Comparison of ENCODE assay signal across 8 mouse cellular contexts in the genomic region with DNA sequence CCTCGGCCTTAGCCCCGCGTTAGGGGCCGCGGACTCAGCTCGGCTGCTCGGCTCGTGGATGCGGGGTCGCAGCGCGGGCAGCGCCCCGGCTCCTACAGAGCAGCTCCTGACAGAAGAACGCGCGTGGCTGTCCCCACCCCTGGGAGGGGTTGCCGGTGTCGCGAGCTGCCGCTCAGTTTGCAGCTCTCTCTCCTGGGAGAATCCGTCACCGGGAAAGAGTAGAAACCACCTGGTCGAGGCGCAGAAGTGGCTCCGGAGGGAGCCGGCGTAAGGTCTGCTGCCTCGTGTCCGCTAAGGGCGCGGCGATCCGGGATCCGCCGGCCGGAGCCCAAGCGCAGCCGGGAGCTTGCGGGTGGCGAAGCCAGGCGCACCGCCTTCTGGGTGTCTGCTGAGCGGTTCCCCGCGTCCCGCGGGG. TPM values are rescaled to one million over a fixed set of nuclear protein-coding genes. Genes with fewer than 3 reads are reported as not detected.
DNase-seq lines count a peak whose midpoint lies in the region; ATAC-seq and TF ChIP-seq lines count a peak whose summit lies in the region.

No protein-coding gene starts in this region.

- no peak for TF ChIP-seq POLR2A in kidney, adult 2 months (IDR thresholded peaks at IDR 0.05; ENCODE audit: low read depth, low read length)
- TF ChIP-seq POLR2A in small intestine, adult 2 months (IDR thresholded peaks at IDR 0.05; ENCODE audit: low read depth, low read length): no peak

- no peaks in the 10 kb centered on the region for H3K27me3 ChIP-seq in kidney, adult 2 months (replicated peaks; ENCODE audit: control insufficient read depth, insufficient read depth, low read length)
- no peaks in the 10 kb centered on the region for H3K27me3 ChIP-seq in Patski
- no peaks in the 10 kb centered on the region for H3K27me3 ChIP-seq in forebrain, embryonic 15.5 days
- peaks cover 2% of the 10 kb centered on the region; the same call in 1 of the 2 replicates for H3K27me3 ChIP-seq in liver, embryonic 11.5 days (replicated peaks; ENCODE audit: control insufficient read depth, insufficient read depth, low read length)
- H3K27me3 ChIP-seq in small intestine, adult 2 months (ENCODE audit: control insufficient read depth, insufficient read depth, low read length): no peaks in the 10 kb centered on the region

- peak overlapping the region; percentile 86 for H3K9ac ChIP-seq in forebrain, embryonic 15.5 days (replicated peaks)
- peak overlapping the region; percentile 85 for H3K9ac ChIP-seq in liver, embryonic 11.5 days (ENCODE audit: low read depth, low read length)

- POLR2A ChIA-PET in Patski (lab: Charles Lee): interaction anchor here (0.6 to 0.7 kb wide), 2 partner anchors 52 to 514 kb away, joined by 3 read pairs; no protein-coding TSS in a partner anchor

- peak overlapping the region; percentile 96 for H3K4me2 ChIP-seq in forebrain, embryonic 15.5 days (replicated peaks)
- H3K4me2 ChIP-seq in liver, embryonic 11.5 days: peak overlapping the region; percentile 100

- no peaks in the 10 kb centered on the region; the same call in 1 of the 2 replicates for H3K4me1 ChIP-seq in kidney, adult 2 months (ENCODE audit: control insufficient read depth, insufficient read depth, low read length)
- H3K4me1 ChIP-seq in forebrain, embryonic 15.5 days: peaks cover 33% of the 10 kb centered on the region
- H3K4me1 ChIP-seq in liver, embryonic 11.5 days (replicated peaks; ENCODE audit: control insufficient read depth, insufficient read depth, low read length): peaks cover 9% of the 10 kb centered on the region
- no peaks in the 10 kb centered on the region for H3K4me1 ChIP-seq in small intestine, adult 2 months (ENCODE audit: control insufficient read depth, insufficient read depth, insufficient read length, low read length)

- under 1% methylated on average over 48 of the region's 48 CpGs for WGBS in kidney, adult 2 months
- under 1% methylated on average over 48 of the region's 48 CpGs for WGBS in forebrain, embryonic 15.5 days
- under 1% methylated on average over 48 of the region's 48 CpGs for WGBS in liver, embryonic 11.5 days
- under 1% methylated on average over 48 of the region's 48 CpGs for WGBS in small intestine, adult 2 months

- H3K4me3 ChIP-seq in kidney, adult 2 months (ENCODE audit: insufficient read depth, low read depth, low read length): peak overlapping the region; percentile 69
- H3K4me3 ChIP-seq in forebrain, embryonic 15.5 days: peak overlapping the region; percentile 80
- peak overlapping the region; percentile 82 for H3K4me3 ChIP-seq in liver, embryonic 11.5 days (ENCODE audit: low read depth, low read length)
- peak overlapping the region; percentile 90 for H3K4me3 ChIP-seq in small intestine, adult 2 months (ENCODE audit: low read depth, low read length)

- peak overlapping the region; percentile 54 for H3K27ac ChIP-seq in kidney, adult 2 months (ENCODE audit: insufficient read depth, low read depth, low read length)
- H3K27ac ChIP-seq in forebrain, embryonic 15.5 days (replicated peaks): peak overlapping the region; percentile 99
- peak overlapping the region; percentile 93; the same call in 1 of the 2 replicates for H3K27ac ChIP-seq in liver, embryonic 11.5 days (ENCODE audit: low read depth, low read length)
- H3K27ac ChIP-seq in small intestine, adult 2 months (ENCODE audit: insufficient read depth, low read depth, low read length): peak overlapping the region; percentile 62

- CTCF ChIA-PET in Patski (lab: Charles Lee): interaction anchor here (1.0 kb wide), 1 partner anchor 63 kb away, joined by 4 read pairs; no protein-coding TSS in a partner anchor

- in situ Hi-C loops in Patski (cut with MboI; ENCODE audit: low pct_unique_long_range_greater_than_20kb): loop anchor here (5.0 kb wide), 1 partner anchor 75 kb away; no protein-coding TSS in a partner anchor

- ATAC-seq in Patski: peak; percentile 34
- peak; percentile 57 for ATAC-seq in forebrain, embryonic 15.5 days (replicated peaks)
- ATAC-seq in liver, embryonic 11.5 days (replicated peaks; ENCODE audit: low FRiP score): peak; percentile 56

- H3K36me3 ChIP-seq in kidney, adult 2 months (ENCODE audit: control insufficient read depth, insufficient read depth, low read length): no peaks in the 10 kb centered on the region
- no peaks in the 10 kb centered on the region for H3K36me3 ChIP-seq in forebrain, embryonic 15.5 days
- no peaks in the 10 kb centered on the region for H3K36me3 ChIP-seq in liver, embryonic 11.5 days (ENCODE audit: control insufficient read depth, insufficient read depth, low read length)
- H3K36me3 ChIP-seq in small intestine, adult 2 months (ENCODE audit: control insufficient read depth, insufficient read depth, low read length): no peaks in the 10 kb centered on the region

- DNase-seq in kidney, adult 2 months: peak; percentile 76
- DNase-seq in kidney, adult 9 months: no peak
- no peak for DNase-seq in Patski (ENCODE audit: low read depth, low spot score)
- no peak for DNase-seq in liver, embryonic 11.5 days (ENCODE audit: low spot score)
- DNase-seq in spleen, adult 18-20 months: no peak
- DNase-seq in right cerebral cortex, adult 2 months (ENCODE audit: low spot score in 2 of 2): no peak

- H3K9me3 ChIP-seq in forebrain, embryonic 15.5 days: no peaks in the 10 kb centered on the region
- H3K9me3 ChIP-seq in liver, embryonic 11.5 days (ENCODE audit: control insufficient read depth, low read length): no peaks in the 10 kb centered on the region

- TF ChIP-seq CTCF in kidney, adult 2 months (conservative IDR thresholded peaks at IDR 0.05; ENCODE audit: insufficient read depth, insufficient read length, low read depth, low read length): no peak
- TF ChIP-seq CTCF in Patski (IDR thresholded peaks at IDR 0.05): no peak
- no peak for TF ChIP-seq CTCF in small intestine, adult 2 months (IDR thresholded peaks at IDR 0.05; ENCODE audit: extremely low read depth, insufficient read length, insufficient replicate concordance, low read depth, low read length)

RNA-seq across cellular contexts. Expression of gene Zdhhc14, which starts 0.4 kb away (rescaled TPM):
- 2.1 and 2.4 TPM in 2 replicates for polyA plus RNA-seq in kidney, adult 2 months (2012; rRNA removed)
- 2.4 TPM for polyA plus RNA-seq in Patski (2021)
- polyA plus RNA-seq in forebrain, embryonic 15.5 days (2015; fragmentation: Nextera tagmentation; extraction: Ambion mirVana): 8.3 and 9.4 TPM in 2 replicates
- polyA plus RNA-seq in liver, embryonic 11.5 days (2014; fragmentation: Nextera tagmentation; extraction: Ambion mirVana): 6.2 and 7.5 TPM in 2 replicates
- polyA plus RNA-seq in small intestine, adult 2 months (2012; rRNA removed): 1.9 and 2.9 TPM in 2 replicates

RNA-seq across cellular contexts. Expression of gene Tmem242, which starts 52.7 kb away (rescaled TPM):
- 17.3 and 28.2 TPM in 2 replicates for polyA plus RNA-seq in kidney, adult 2 months (2012; rRNA removed)
- 105 TPM for polyA plus RNA-seq in Patski (2021)
- 98.6 and 98.9 TPM in 2 replicates for polyA plus RNA-seq in forebrain, embryonic 15.5 days (2015; fragmentation: Nextera tagmentation; extraction: Ambion mirVana)
- 96.1 and 100 TPM in 2 replicates for polyA plus RNA-seq in liver, embryonic 11.5 days (2014; fragmentation: Nextera tagmentation; extraction: Ambion mirVana)
- polyA plus RNA-seq in small intestine, adult 2 months (2012; rRNA removed): 2.1 and 3.7 TPM in 2 replicates
